Mouse (Mus musculus) liver, embryonic 14.5 days (tissue): ENCODE results near the gene Npas4.

Experiments
- CTCF ChIP-seq: IDR thresholded peaks from 2 replicates; pipeline ENCODE4 v1.5.1; 2016; ENCODE audit warnings: antibody characterized with exemption, low read depth, control low read depth
- EP300 ChIP-seq: IDR thresholded peaks from 2 replicates; pipeline ENCODE4 v1.6.1; 2016; ENCODE audit warnings: antibody characterized with exemption, low read depth

DNA sequence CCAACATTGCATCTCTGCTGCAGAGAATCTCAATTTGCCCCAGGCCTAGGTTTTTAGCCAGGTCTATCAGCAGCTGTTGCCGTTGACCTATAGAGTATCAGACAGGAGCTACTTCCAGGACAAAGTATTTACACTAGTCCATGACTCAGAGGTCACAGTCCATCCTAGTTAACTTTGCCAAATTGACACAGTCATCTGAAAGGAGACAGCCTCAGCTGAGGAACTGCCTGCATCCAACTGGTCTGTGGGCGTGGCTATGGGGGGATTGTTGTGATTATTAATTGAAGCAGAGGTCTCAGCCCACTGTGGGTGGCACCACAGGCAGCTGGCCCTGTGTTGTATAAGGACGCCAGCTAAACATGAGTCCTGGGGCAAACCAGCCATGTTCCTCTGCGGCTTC lies 14.8 kb upstream of the Npas4 start:
- TF ChIP-seq EP300 (no peak), CTCF (no peak)
